Mouse (Mus musculus) intestine, embryonic 16.5 days (tissue): Measurements from ENCODE around the gene Kncn. TPM values are rescaled to one million over a fixed set of nuclear protein-coding genes. Genes with fewer than 3 reads are reported as not detected.

Source experiments
- ATAC-seq: fragments of 200-750 bp; cut with Nextera tagmentation; 2 replicates; pipeline ENCODE4 v1.8.0; 2017; ENCODE audit warnings: moderate TSS enrichment, moderate library complexity
- H3K27ac ChIP-seq: fragments of 300-500 bp; sonication (generic); 2 replicates; pipeline ENCODE4 v1.5.1; 2014; ENCODE audit warnings: mild to moderate bottlenecking, low read length
- H3K27me3 ChIP-seq: fragments of 300-500 bp; sonication (generic); replicated peaks from 2 replicates; pipeline ENCODE4 v1.6.1; 2014; ENCODE audit warnings: low read length, control low read depth, mixed read lengths; ENCODE audit not compliant: control insufficient read depth, insufficient read depth
- H3K36me3 ChIP-seq: fragments of 300-500 bp; sonication (generic); 2 replicates; pipeline ENCODE4 v1.6.1; 2014; ENCODE audit warnings: low read length, control low read depth; ENCODE audit not compliant: control insufficient read depth, insufficient read depth
- H3K4me1 ChIP-seq: fragments of 300-500 bp; sonication (generic); 2 replicates; pipeline ENCODE4 v1.6.1; 2014; ENCODE audit warnings: low read length, control low read depth, mixed read lengths; ENCODE audit not compliant: control insufficient read depth, insufficient read depth
- H3K4me2 ChIP-seq: fragments of 300-500 bp; sonication (generic); 2 replicates; pipeline ENCODE4 v1.6.1; 2014; ENCODE audit warnings: low read depth, low read length, control low read depth
- H3K4me3 ChIP-seq: fragments of 300-500 bp; sonication (generic); 2 replicates; pipeline ENCODE4 v1.5.1; 2014; ENCODE audit warnings: mild to moderate bottlenecking, low read length
- H3K9ac ChIP-seq: fragments of 300-500 bp; sonication (generic); 2 replicates; pipeline ENCODE4 v1.6.1; 2014; ENCODE audit warnings: low read depth, low read length
- H3K9me3 ChIP-seq: fragments of 300-500 bp; sonication (generic); 2 replicates; pipeline ENCODE4 v1.6.1; 2016; ENCODE audit warnings: low read length, control low read depth; ENCODE audit not compliant: control insufficient read depth
- WGBS: fragments of 180-500 bp; shearing (Covaris S2); extraction: QIAGEN DNeasy Blood & Tissue Kit; methylation state at CpG from one replicate; pipeline ENCODE4 v1.1.7; 2014; 5-methylcytosine and 5-hydroxymethylcytosine counted together
- polyA plus RNA-seq: library from polyadenylated mRNA; unstranded; fragments of >200 nt; fragmentation: Nextera tagmentation; extraction: Ambion mirVana; gene quantifications from 2 replicates; pipeline ENCODE4 v1.2.1, GENCODE M21; 2015

Gene Kncn
- polyA plus RNA-seq, 1 experiment from 2014 or later: not detected

GRCm38 (mm10) chr4:115908641-115909040 lies 24.4 kb downstream of the Kncn start:
- Histone ChIP-seq H3K36me3 (no peaks in the 10 kb centered on the region), H3K27me3 (0 out of 2 replicates have a peak, but pooled peaks cover 13% of the 10 kb centered on the region), H3K4me1 (0 out of 2 replicates have a peak, but pooled peaks cover 4% of the 10 kb centered on the region), H3K27ac (no peak overlapping the region), H3K9ac (no peak overlapping the region), H3K9me3 (no peaks in the 10 kb centered on the region), H3K4me2 (no peak overlapping the region), H3K4me3 (no peak overlapping the region)
- no peak for ATAC-seq
- 28% methylated on average over 7 of the region's 7 CpGs for WGBS

GRCm38 (mm10) chr4:115911586-115911985 lies 27.4 kb downstream of the Kncn start:
- Histone ChIP-seq H3K36me3 (no peaks in the 10 kb centered on the region), H3K4me2 (no peak overlapping the region), H3K27ac (no peak overlapping the region), H3K4me3 (no peak overlapping the region), H3K9ac (no peak overlapping the region), H3K9me3 (no peaks in the 10 kb centered on the region), H3K4me1 (no peaks in the 10 kb centered on the region), H3K27me3 (0 out of 2 replicates have a peak, but pooled peaks cover 5% of the 10 kb centered on the region)
- 18% methylated on average over 4 of the region's 4 CpGs for WGBS
- ATAC-seq: no peak

GRCm38 (mm10) chr4:115919911-115920310 lies 35.7 kb downstream of the Kncn start:
- Histone ChIP-seq H3K4me2 (no peak overlapping the region), H3K9me3 (no peaks in the 10 kb centered on the region), H3K4me1 (no peaks in the 10 kb centered on the region), H3K4me3 (no peak overlapping the region), H3K27ac (no peak overlapping the region), H3K27me3 (peaks cover 11% of the 10 kb centered on the region), H3K9ac (no peak overlapping the region), H3K36me3 (no peaks in the 10 kb centered on the region)
- no peak for ATAC-seq
- 79% methylated on average over 16 of the region's 16 CpGs for WGBS

- WGBS: 78% methylated on average over 5 of the region's 5 CpGs
- no peak for ATAC-seq
- Histone ChIP-seq H3K9me3 (no peaks in the 10 kb centered on the region), H3K4me2 (no peak overlapping the region), H3K36me3 (no peaks in the 10 kb centered on the region), H3K4me3 (no peak overlapping the region), H3K4me1 (no peaks in the 10 kb centered on the region), H3K27ac (no peak overlapping the region), H3K9ac (no peak overlapping the region), H3K27me3 (peaks cover 10% of the 10 kb centered on the region)
Measured at GRCm38 (mm10) chr4:115922688-115923087, 38.5 kb downstream of the Kncn start.

- Histone ChIP-seq H3K4me3 (no peak overlapping the region), H3K4me2 (no peak overlapping the region), H3K9ac (no peak overlapping the region), H3K27me3 (peaks cover 4% of the 10 kb centered on the region; the same call in 1 of the 2 replicates), H3K27ac (no peak overlapping the region), H3K9me3 (no peaks in the 10 kb centered on the region), H3K36me3 (no peaks in the 10 kb centered on the region), H3K4me1 (no peaks in the 10 kb centered on the region)
- no peak for ATAC-seq
- WGBS: 78% methylated on average over 16 of the region's 16 CpGs
Measured at GRCm38 (mm10) chr4:115923262-115923880, 39.2 kb downstream of the Kncn start.

- no peak overlapping the region for H3K4me3 ChIP-seq
- no peak overlapping the region for H3K9ac ChIP-seq
- no peak overlapping the region for H3K4me2 ChIP-seq
- no peaks in the 10 kb centered on the region for H3K9me3 ChIP-seq
- no peaks in the 10 kb centered on the region for H3K36me3 ChIP-seq
- WGBS: 39% methylated on average over 7 of the region's 7 CpGs
- peaks cover 33% of the 10 kb centered on the region for H3K27me3 ChIP-seq
- H3K4me1 ChIP-seq: no peaks in the 10 kb centered on the region
- H3K27ac ChIP-seq: no peak overlapping the region
- ATAC-seq: no peak
Measured at GRCm38 (mm10) chr4:115927637-115928036, 43.4 kb downstream of the Kncn start.

GRCm38 (mm10) chr4:115931556-115932088 lies 47.4 kb downstream of the Kncn start:
- Histone ChIP-seq H3K4me2 (no peak overlapping the region), H3K9me3 (no peaks in the 10 kb centered on the region), H3K9ac (no peak overlapping the region), H3K27me3 (peaks cover 70% of the 10 kb centered on the region), H3K36me3 (no peaks in the 10 kb centered on the region), H3K4me1 (peaks cover under 1% of the 10 kb centered on the region; the same call in 1 of the 2 replicates), H3K4me3 (no peak overlapping the region), H3K27ac (no peak overlapping the region)
- no peak for ATAC-seq
- WGBS: 40% methylated on average over 13 of the region's 13 CpGs

GRCm38 (mm10) chr4:115935835-115936581 lies 51.8 kb downstream of the Kncn start:
- no peak overlapping the region for H3K4me2 ChIP-seq
- H3K9me3 ChIP-seq: no peaks in the 10 kb centered on the region
- no peak for ATAC-seq
- H3K36me3 ChIP-seq: no peaks in the 10 kb centered on the region
- H3K4me1 ChIP-seq: peaks cover 7% of the 10 kb centered on the region
- H3K27ac ChIP-seq: no peak overlapping the region
- H3K9ac ChIP-seq: no peak overlapping the region
- WGBS: under 1% methylated on average over 36 of the region's 36 CpGs
- peak overlapping the region; percentile 5; the same call in 1 of the 2 replicates for H3K4me3 ChIP-seq
- H3K27me3 ChIP-seq: peaks cover 91% of the 10 kb centered on the region

- Histone ChIP-seq H3K36me3 (no peaks in the 10 kb centered on the region), H3K9me3 (no peaks in the 10 kb centered on the region), H3K4me2 (no peak overlapping the region), H3K27ac (no peak overlapping the region), H3K27me3 (peaks cover 92% of the 10 kb centered on the region), H3K4me1 (peaks cover 7% of the 10 kb centered on the region), H3K9ac (no peak overlapping the region), H3K4me3 (no peak overlapping the region)
- WGBS: under 1% methylated on average over 20 of the region's 20 CpGs
- ATAC-seq: no peak
Measured at GRCm38 (mm10) chr4:115936646-115937045, 52.4 kb downstream of the Kncn start.
